ENCODE assay signal across 25 mouse cellular contexts in the genomic region with DNA sequence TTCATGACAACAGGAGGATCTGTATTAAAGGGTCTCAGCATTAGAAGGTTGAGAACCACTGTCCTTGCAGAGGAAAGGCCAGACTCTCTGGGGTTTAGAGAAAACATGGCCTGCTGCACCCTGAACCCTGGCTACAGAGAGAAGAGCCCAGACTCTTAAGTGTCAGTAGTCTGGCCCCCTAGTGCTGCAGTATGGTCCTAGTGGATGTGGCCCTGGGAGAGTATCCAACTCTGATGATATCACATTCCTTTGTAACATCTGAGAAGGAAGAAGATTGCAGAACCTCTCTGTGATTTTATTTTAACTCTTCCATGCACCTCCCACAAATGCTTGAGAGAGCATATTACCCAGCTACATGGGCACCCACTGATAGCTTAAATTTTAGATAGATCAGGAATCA. TPM values are rescaled to one million over a fixed set of nuclear protein-coding genes. Genes with fewer than 3 reads are reported as not detected.
A peak's percentile ranks its signal among the peaks of the same experiment; 100 is the strongest.
DNase-seq lines count a peak whose midpoint lies in the region; ATAC-seq and TF ChIP-seq lines count a peak whose summit lies in the region.
"Had no signal": no experiment of that assay in that cellular context is flagged by ENCODE, and none has a peak within 500 bp of the region (broad histone marks: within the 10 kb centered on the region; RNA-seq: fewer than 3 reads in every experiment).

No protein-coding gene starts in this region.

- no peak overlapping the region for H3K9ac ChIP-seq in lung, embryonic 14.5 days
- H3K9ac ChIP-seq: embryonic facial prominence, embryonic 12.5 days; embryonic facial prominence, embryonic 15.5 days; forebrain, postnatal 0 days; heart, embryonic 12.5 days; heart, embryonic 15.5 days; hindbrain, embryonic 14.5 days had no signal

- no peak overlapping the region for H3K27ac ChIP-seq in lung, embryonic 14.5 days (ENCODE audit: low read depth)
- H3K27ac ChIP-seq: embryonic facial prominence, embryonic 12.5 days; embryonic facial prominence, embryonic 15.5 days; heart, embryonic 15.5 days; hindbrain, embryonic 14.5 days had no signal

- no peak overlapping the region for H3K4me2 ChIP-seq in lung, embryonic 14.5 days
- H3K4me2 ChIP-seq: embryonic facial prominence, embryonic 12.5 days; embryonic facial prominence, embryonic 15.5 days; heart, embryonic 12.5 days; heart, embryonic 15.5 days; hindbrain, embryonic 14.5 days had no signal

- H3K27me3 ChIP-seq in lung, embryonic 14.5 days (ENCODE audit: insufficient read depth, low read length), result no peaks in the 10 kb centered on the region
- H3K27me3 ChIP-seq: embryonic facial prominence, embryonic 12.5 days; embryonic facial prominence, embryonic 15.5 days; heart, embryonic 12.5 days; heart, embryonic 15.5 days had no signal

- peaks cover 4% of the 10 kb centered on the region; the same call in 1 of the 2 replicates for H3K4me1 ChIP-seq in lung, embryonic 14.5 days (ENCODE audit: insufficient read depth)

- H3K4me3 ChIP-seq in lung, embryonic 14.5 days (ENCODE audit: low read depth, low read length), result no peak overlapping the region
- H3K4me3 ChIP-seq: embryonic facial prominence, embryonic 12.5 days; embryonic facial prominence, embryonic 15.5 days; heart, embryonic 12.5 days; heart, embryonic 15.5 days had no signal

- no peak for TF ChIP-seq CTCF in lung, embryonic 14.5 days (IDR thresholded peaks at IDR 0.05; ENCODE audit: low read depth)

- no peaks in the 10 kb centered on the region for H3K36me3 ChIP-seq in lung, embryonic 14.5 days (ENCODE audit: insufficient read depth)
- H3K36me3 ChIP-seq: embryonic facial prominence, embryonic 12.5 days; embryonic facial prominence, embryonic 15.5 days; G1E; heart, embryonic 12.5 days; heart, embryonic 15.5 days had no signal

- no peaks in the 10 kb centered on the region for H3K9me3 ChIP-seq in lung, embryonic 14.5 days (ENCODE audit: low read depth, low read length)
- H3K9me3 ChIP-seq: embryonic facial prominence, embryonic 12.5 days; embryonic facial prominence, embryonic 15.5 days; heart, embryonic 12.5 days; heart, embryonic 15.5 days had no signal

- ATAC-seq in lung, embryonic 14.5 days (ENCODE audit: insufficient read depth), result no peak
- ATAC-seq: forebrain, embryonic 14.5 days; forebrain, postnatal 0 days; intestine, postnatal 0 days had no signal

- DNase-seq in adrenal gland, adult (ENCODE audit: inconsistent age in 2 of 2, low spot score in 1 of 2), result peak; percentile 53 to 88
- no peak for DNase-seq in adrenal gland, adult 18-20 months (ENCODE audit: low spot score in 2 of 2)
- DNase-seq in adrenal gland, postnatal 14 days, result peak; percentile 62
- no peak for DNase-seq in adrenal gland, postnatal 25 days
- DNase-seq in lung, embryonic 14.5 days, result peak; percentile 55
- no peak for DNase-seq in lung, postnatal 4 days
- DNase-seq in frontal cortex, postnatal 36 days (ENCODE audit: low spot score in 2 of 2), result no peak
- DNase-seq: B cell, adult 2 months; cerebellum, adult 11 months; cerebellum, adult 2 months; cerebellum, adult 9-11 months; cerebellum, postnatal 25 days; forebrain, postnatal 0 days; gastrocnemius, postnatal 25 days; heart, adult 18-20 months; heart, postnatal 10 days; heart, postnatal 36 days had no signal

RNA-seq across cellular contexts. Expression of gene Id2, which starts 7.6 kb away (rescaled TPM):
- 100 to 1,000 TPM; 404 to 543 TPM for total RNA-seq in adrenal gland, adult 18-20 months (2021)
- total RNA-seq in adrenal gland, postnatal 14 days (2021), result 359 and 395 TPM in 2 replicates
- total RNA-seq in adrenal gland, postnatal 25 days (2021), result 520 and 569 TPM in 2 replicates
- 470 and 497 TPM in 2 replicates for polyA plus RNA-seq in lung, embryonic 14.5 days (2014; fragmentation: Nextera tagmentation; extraction: Ambion mirVana)
- polyA plus RNA-seq: G1E had no signal

Comparison
In these comparisons a context has a peak if more than half of its experiments do, and no peak if none do; other contexts are left out.
1. DNase-seq: peak in adrenal gland, adult (2 of 2), adrenal gland, postnatal 14 days (single experiment) and lung, embryonic 14.5 days (single experiment); none in adrenal gland, adult 18-20 months (0 of 2), adrenal gland, postnatal 25 days (single experiment), lung, postnatal 4 days (0 of 2) and frontal cortex, postnatal 36 days (0 of 2).